Mouse (Mus musculus): ENCODE data around the gene Nat8f7. TPM values are rescaled to one million over a fixed set of nuclear protein-coding genes. Genes with fewer than 3 reads are reported as not detected.
"Not testable (repeated sequence)": the region's sequence is repeated elsewhere in the genome, so short reads cannot be mapped to it uniquely, and the experiment has no call there.

Gene Nat8f7
- not detected in 2 replicates for polyA plus RNA-seq (2015; fragmentation: Nextera tagmentation; extraction: Ambion mirVana)

DNA sequence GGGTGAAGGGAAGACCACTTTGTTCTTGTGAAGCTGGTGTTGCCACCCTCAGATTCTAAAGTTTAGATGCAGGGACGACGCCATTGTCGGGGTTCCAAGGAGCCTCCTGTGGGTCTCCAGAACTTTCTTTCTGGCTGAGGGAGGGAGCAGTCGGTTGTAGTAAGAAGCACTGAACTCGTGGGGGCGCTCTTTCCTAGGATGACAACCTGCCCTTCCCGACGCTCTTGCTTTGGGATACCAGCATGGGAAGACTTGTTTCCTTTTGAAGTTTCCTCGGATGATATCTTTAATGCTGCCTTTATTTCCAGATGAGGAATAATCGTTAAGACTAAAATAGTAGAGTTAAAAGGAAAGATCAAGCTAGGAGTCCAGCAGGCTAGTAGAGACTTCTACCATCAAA, at the start of gene Nat8f7:
Gene Nat8f7, minus strand, starts transcription at position 101 of the 400 bp plus-strand sequence.
- 79% methylated on average over 10 of the region's 10 CpGs for WGBS

DNA sequence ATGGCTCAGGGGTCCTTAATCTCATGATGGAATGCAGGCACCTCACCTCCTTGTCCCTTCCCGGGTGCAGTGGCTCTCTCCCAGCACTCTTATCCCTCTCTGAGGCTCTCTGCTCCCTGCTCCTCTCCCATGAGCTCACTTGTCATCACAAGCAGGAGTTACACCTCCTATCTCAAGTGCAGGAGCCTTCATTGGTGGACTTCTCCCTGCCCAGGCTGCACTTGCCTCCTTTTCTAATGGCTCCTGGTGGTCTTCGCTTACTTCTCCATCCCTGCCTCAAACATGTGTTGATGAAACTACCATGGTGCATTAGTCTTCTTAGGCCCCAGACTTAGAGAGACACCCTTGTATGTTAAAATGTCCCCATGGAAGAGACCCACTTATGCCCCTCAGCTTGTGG, 49.7 kb upstream of the Nat8f7 start:
- not testable (repeated sequence) for H3K4me2 ChIP-seq; H3K27me3 ChIP-seq; H3K27ac ChIP-seq; H3K4me1 ChIP-seq; ATAC-seq; H3K9me3 ChIP-seq (replicated peaks); H3K4me3 ChIP-seq; H3K9ac ChIP-seq; H3K36me3 ChIP-seq (ENCODE audit: poor library complexity, severe bottlenecking)
- WGBS, result 93% methylated on average over 1 of the region's 2 CpGs

More for the DNA sequence above, at the start of gene Nat8f7:
- ATAC-seq; H3K27ac ChIP-seq; H3K4me2 ChIP-seq; H3K36me3 ChIP-seq (ENCODE audit: poor library complexity, severe bottlenecking); H3K4me1 ChIP-seq; H3K27me3 ChIP-seq; H3K4me3 ChIP-seq; H3K9me3 ChIP-seq (replicated peaks); H3K9ac ChIP-seq: not testable (repeated sequence)

DNA sequence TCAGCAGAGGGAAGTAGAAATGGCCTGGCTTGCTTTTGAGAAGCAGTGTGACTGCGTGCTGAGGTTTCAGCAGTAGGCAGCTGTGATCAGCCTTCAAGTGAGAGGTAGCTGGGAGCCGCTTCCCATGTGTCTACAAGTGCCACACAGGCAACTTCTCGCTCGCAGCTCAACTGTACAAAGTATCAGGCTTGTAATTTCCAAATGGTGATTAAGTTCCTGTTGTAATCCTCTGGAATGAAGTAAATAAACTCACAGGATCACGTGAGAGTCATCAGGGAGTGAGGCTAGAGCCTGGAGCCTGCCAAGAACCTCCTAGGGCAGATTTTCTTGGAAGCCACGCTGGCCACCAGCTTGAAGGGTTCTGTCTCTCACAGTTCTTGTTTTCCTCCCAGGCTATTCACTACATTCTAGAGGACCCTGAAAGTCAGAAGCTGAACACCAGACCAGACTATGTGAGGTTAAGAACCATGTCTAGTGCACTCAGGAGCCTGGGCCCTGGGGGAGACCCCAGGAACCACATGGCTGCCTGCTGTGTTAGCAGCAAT, 42.8 kb upstream of the Nat8f7 start:
- not testable (repeated sequence) for H3K4me3 ChIP-seq; ATAC-seq; H3K9ac ChIP-seq; H3K27ac ChIP-seq; H3K36me3 ChIP-seq (ENCODE audit: poor library complexity, severe bottlenecking); H3K9me3 ChIP-seq (replicated peaks); H3K27me3 ChIP-seq; H3K4me2 ChIP-seq; H3K4me1 ChIP-seq
- WGBS, result 63% methylated on average over 3 of the region's 6 CpGs

DNA sequence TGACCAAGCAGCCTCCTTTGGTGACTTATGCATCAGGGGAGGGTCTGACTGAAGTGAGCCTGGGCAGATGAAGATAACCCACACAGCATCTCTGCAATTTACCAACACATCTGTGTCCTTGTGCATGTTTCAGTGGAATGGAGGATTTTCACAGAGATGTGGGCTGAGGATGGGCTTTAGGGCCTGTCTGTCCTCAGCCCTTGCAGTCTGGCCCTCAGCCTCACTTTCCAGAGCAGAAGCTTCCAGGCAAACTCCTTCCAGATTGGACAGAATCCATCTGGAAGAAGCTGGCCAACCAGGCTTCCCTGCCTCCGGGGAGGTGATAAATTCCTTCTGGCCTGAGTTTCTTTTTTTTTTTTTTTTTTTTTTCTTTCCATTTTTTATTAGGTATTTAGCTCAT, 3.4 kb downstream of the Nat8f7 start:
- WGBS, result 80% methylated on average over 1 of the region's 1 CpGs
- not testable (repeated sequence) for H3K27me3 ChIP-seq; H3K9ac ChIP-seq; ATAC-seq; H3K4me3 ChIP-seq; H3K36me3 ChIP-seq (ENCODE audit: poor library complexity, severe bottlenecking); H3K9me3 ChIP-seq (replicated peaks); H3K27ac ChIP-seq; H3K4me1 ChIP-seq; H3K4me2 ChIP-seq

DNA sequence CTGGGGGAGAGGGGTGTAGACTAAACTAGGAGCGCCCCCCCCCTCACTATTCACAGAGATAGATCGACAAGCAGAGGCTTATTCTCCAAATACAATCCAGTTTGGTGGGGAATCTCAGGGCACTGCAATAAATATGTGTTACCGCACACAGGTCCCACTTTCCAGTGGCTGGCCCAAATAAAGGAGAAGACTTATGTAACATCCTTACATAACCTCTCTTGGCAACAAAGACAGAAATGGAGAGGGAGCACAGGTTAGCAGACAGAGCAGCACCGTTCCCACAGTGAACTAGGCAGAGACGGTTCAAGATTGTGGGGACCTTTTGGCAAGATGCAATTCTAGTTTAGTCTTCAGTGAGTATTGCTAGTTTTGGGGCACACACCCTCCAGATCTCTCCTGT, 3.8 kb downstream of the Nat8f7 start:
- H3K4me1 ChIP-seq; H3K27ac ChIP-seq; H3K9ac ChIP-seq; H3K9me3 ChIP-seq (replicated peaks); ATAC-seq; H3K36me3 ChIP-seq (ENCODE audit: poor library complexity, severe bottlenecking); H3K4me2 ChIP-seq; H3K27me3 ChIP-seq; H3K4me3 ChIP-seq: not testable (repeated sequence)
- WGBS, result 96% methylated on average over 5 of the region's 5 CpGs

DNA sequence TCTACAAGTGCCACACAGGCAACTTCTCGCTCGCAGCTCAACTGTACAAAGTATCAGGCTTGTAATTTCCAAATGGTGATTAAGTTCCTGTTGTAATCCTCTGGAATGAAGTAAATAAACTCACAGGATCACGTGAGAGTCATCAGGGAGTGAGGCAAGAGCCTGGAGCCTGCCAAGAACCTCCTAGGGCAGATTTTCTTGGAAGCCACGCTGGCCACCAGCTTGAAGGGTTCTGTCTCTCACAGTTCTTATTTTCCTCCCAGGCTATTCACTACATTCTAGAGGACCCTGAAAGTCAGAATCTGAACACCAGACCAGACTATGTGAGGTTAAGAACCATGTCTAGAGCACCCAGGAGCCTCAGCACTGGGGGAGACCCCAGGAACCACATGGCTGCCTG, 11.1 kb downstream of the Nat8f7 start:
- not testable (repeated sequence) for H3K27me3 ChIP-seq; H3K4me1 ChIP-seq; H3K4me2 ChIP-seq; ATAC-seq; H3K9ac ChIP-seq; H3K27ac ChIP-seq; H3K4me3 ChIP-seq; H3K36me3 ChIP-seq (ENCODE audit: poor library complexity, severe bottlenecking); H3K9me3 ChIP-seq (replicated peaks)
- whole genome bisulfite sequencing, result 89% methylated on average over 2 of the region's 4 CpGs

Small RNAs within 50 kb of the gene (microRNA-seq; reads per million reads assigned to microRNA genes)
- gene Gm27317, result not detected

Other genes starting within 250 kb of the Nat8f7 start
- 2.7 and 3.2 TPM in 2 replicates for gene Fbxo41, start 210.2 kb downstream of the Nat8f7 start, polyA plus RNA-seq (2015; fragmentation: Nextera tagmentation; extraction: Ambion mirVana)
- not detected in 2 replicates for gene Egr4, start 199.6 kb downstream of the Nat8f7 start, polyA plus RNA-seq (2015; fragmentation: Nextera tagmentation; extraction: Ambion mirVana)
- gene Alms1, start 125.7 kb downstream of the Nat8f7 start, polyA plus RNA-seq (2015; fragmentation: Nextera tagmentation; extraction: Ambion mirVana), result 7.4 and 8.1 TPM in 2 replicates
- gene Nat8f3, start 52.5 kb upstream of the Nat8f7 start, polyA plus RNA-seq (2015; fragmentation: Nextera tagmentation; extraction: Ambion mirVana), result 0.23 TPM in 1 of 2 replicates, not detected in the other
- gene Nat8f6, start 107.7 kb upstream of the Nat8f7 start, polyA plus RNA-seq (2015; fragmentation: Nextera tagmentation; extraction: Ambion mirVana), result not detected in 2 replicates
- gene Nat8f5, start 107.8 kb upstream of the Nat8f7 start, polyA plus RNA-seq (2015; fragmentation: Nextera tagmentation; extraction: Ambion mirVana), result not detected in 2 replicates
- gene Nat8, start 118.9 kb upstream of the Nat8f7 start, polyA plus RNA-seq (2015; fragmentation: Nextera tagmentation; extraction: Ambion mirVana), result not detected in 2 replicates
- gene Nat8f2, start 156.0 kb upstream of the Nat8f7 start, polyA plus RNA-seq (2015; fragmentation: Nextera tagmentation; extraction: Ambion mirVana), result not detected in 2 replicates
- gene Nat8f4, start 191.7 kb upstream of the Nat8f7 start, polyA plus RNA-seq (2015; fragmentation: Nextera tagmentation; extraction: Ambion mirVana), result 7.5 and 8.1 TPM in 2 replicates
- gene Tprkb, start 198.7 kb upstream of the Nat8f7 start, polyA plus RNA-seq (2015; fragmentation: Nextera tagmentation; extraction: Ambion mirVana), result 42.5 and 47.6 TPM in 2 replicates
- gene Nat8f1, start 202.5 kb upstream of the Nat8f7 start, polyA plus RNA-seq (2015; fragmentation: Nextera tagmentation; extraction: Ambion mirVana), result 9.2 and 10.8 TPM in 2 replicates
- gene Dusp11, start 248.5 kb upstream of the Nat8f7 start, polyA plus RNA-seq (2015; fragmentation: Nextera tagmentation; extraction: Ambion mirVana), result 36.9 and 43.5 TPM in 2 replicates